Mouse (Mus musculus): ENCODE data around the gene Apobec1.

DNA sequence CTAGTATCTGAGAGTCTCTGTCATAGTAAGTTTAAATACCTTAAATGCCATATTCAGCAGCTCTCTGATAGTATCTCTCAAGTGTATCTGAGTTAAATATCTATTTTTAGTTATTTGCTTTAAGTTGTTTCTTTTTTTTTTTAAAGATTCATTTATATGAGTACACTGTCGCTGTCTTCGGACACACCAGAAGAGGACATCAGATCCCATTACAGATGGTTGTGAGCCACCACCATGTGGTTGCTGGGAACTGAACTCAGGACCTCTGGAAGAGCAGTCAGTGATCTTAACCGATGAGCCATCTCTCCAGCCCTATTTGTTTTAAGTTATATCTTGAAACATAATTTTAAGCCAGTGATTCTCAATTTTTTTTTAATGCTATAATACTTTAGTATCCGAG, 1.2 kb downstream of the Apobec1 start:
- no peak for TF ChIP-seq CTCF (IDR thresholded peaks at IDR 0.05 in 2 of 3, conservative IDR thresholded peaks at IDR 0.05 in 1 of 3; ENCODE audit: control insufficient read depth in 1 of 3, insufficient read depth in 1 of 3, low read depth in 2 of 3, low read length in 3 of 3, poor library complexity in 1 of 3, severe bottlenecking in 1 of 3)
- TF ChIP-seq POLR2A (IDR thresholded peaks at IDR 0.05; ENCODE audit: control insufficient read depth in 1 of 2, insufficient read depth in 1 of 2, low read depth in 1 of 2, low read length in 2 of 2, poor library complexity in 1 of 2) = no peak
- TF ChIP-seq E2F4 (IDR thresholded peaks at IDR 0.05; ENCODE audit: borderline replicate concordance, low read depth, low read length) = no peak
- no peak for TF ChIP-seq SIN3A (IDR thresholded peaks at IDR 0.05; ENCODE audit: low read length)
- no peak for TF ChIP-seq MEF2A (IDR thresholded peaks at IDR 0.05; ENCODE audit: extremely low read depth, insufficient replicate concordance, low read depth, low read length, poor library complexity, severe bottlenecking)
- no peak for TF ChIP-seq EP300 (IDR thresholded peaks at IDR 0.05; ENCODE audit: low read depth in 1 of 2, low read length in 2 of 2)
- TF ChIP-seq MAFK (IDR thresholded peaks at IDR 0.05; ENCODE audit: borderline replicate concordance, low read depth, low read length) = no peak
- TF ChIP-seq MAX (IDR thresholded peaks at IDR 0.05; ENCODE audit: low read length) = no peak
- TF ChIP-seq NELFE (IDR thresholded peaks at IDR 0.05; ENCODE audit: low read depth, low read length) = no peak
- no peak for TF ChIP-seq USF1 (IDR thresholded peaks at IDR 0.05; ENCODE audit: low read depth, low read length)

Data from MEL (cell line).